Mouse (Mus musculus) forebrain, embryonic 11.5 days (tissue): ENCODE data around the gene Lemd2. TPM values are rescaled to one million over a fixed set of nuclear protein-coding genes. Genes with fewer than 3 reads are reported as not detected.
A peak's percentile ranks its signal among the peaks of the same experiment; 100 is the strongest.
"Not testable (repeated sequence)": the region's sequence is repeated elsewhere in the genome, so short reads cannot be mapped to it uniquely, and the experiment has no call there.

Experiments
- ATAC-seq: fragments of 200-750 bp; cut with Nextera tagmentation; replicated peaks from 2 replicates; pipeline ENCODE4 v1.8.0; 2017; ENCODE audit warnings: moderate TSS enrichment; ENCODE audit not compliant: low FRiP score
- DNase-seq: peaks from one replicate; pipeline ENCODE4 v3.0.0-alpha.2; 2017; ENCODE audit warnings: low spot score
- H3K27ac ChIP-seq: fragments of 300-500 bp; sonication (generic); 2 replicates; pipeline ENCODE4 v1.5.1; 2014; ENCODE audit warnings: low read depth, low read length
- H3K27me3 ChIP-seq: fragments of 300-500 bp; sonication (generic); 2 replicates; pipeline ENCODE4 v1.6.1; 2014; ENCODE audit warnings: mild to moderate bottlenecking, low read length, mixed read lengths; ENCODE audit not compliant: control insufficient read depth, insufficient read depth
- H3K36me3 ChIP-seq: fragments of 300-500 bp; sonication (generic); 2 replicates; pipeline ENCODE4 v1.6.1; 2014; ENCODE audit warnings: mild to moderate bottlenecking, low read length, moderate library complexity, mixed read lengths; ENCODE audit not compliant: control insufficient read depth, insufficient read depth
- H3K4me1 ChIP-seq: fragments of 300-500 bp; sonication (generic); replicated peaks from 2 replicates; pipeline ENCODE4 v1.6.1; 2014; ENCODE audit warnings: low read length, mixed read lengths; ENCODE audit not compliant: control insufficient read depth, insufficient read depth
- H3K4me2 ChIP-seq: fragments of 300-500 bp; sonication (generic); 2 replicates; pipeline ENCODE4 v1.6.1; 2014; ENCODE audit warnings: low read depth, mild to moderate bottlenecking, low read length, moderate library complexity, mixed read lengths; ENCODE audit not compliant: severe bottlenecking
- H3K4me3 ChIP-seq: fragments of 300-500 bp; sonication (generic); 2 replicates; pipeline ENCODE4 v1.5.1; 2014; ENCODE audit warnings: low read depth, low read length
- H3K9ac ChIP-seq: fragments of 300-500 bp; sonication (generic); 2 replicates; pipeline ENCODE4 v1.6.1; 2014; ENCODE audit warnings: low read length
- H3K9me3 ChIP-seq: fragments of 300-500 bp; sonication (generic); 2 replicates; pipeline ENCODE4 v1.6.1; 2016; ENCODE audit warnings: low read length, mixed read lengths; ENCODE audit not compliant: control insufficient read depth
- WGBS: fragments of 180-500 bp; shearing (Covaris S2); extraction: QIAGEN DNeasy Blood & Tissue Kit; methylation state at CpG from one replicate; pipeline ENCODE4 v1.1.7; 2014; 5-methylcytosine and 5-hydroxymethylcytosine counted together
- polyA plus RNA-seq: library from polyadenylated mRNA; unstranded; fragments of >200 nt; fragmentation: Nextera tagmentation; extraction: Ambion mirVana; gene quantifications from 2 replicates; pipeline ENCODE4 v1.2.1, GENCODE M21; 2014

Gene Lemd2
- polyA plus RNA-seq, 1 experiment from 2014 or later: 18.1 TPM

DNA sequence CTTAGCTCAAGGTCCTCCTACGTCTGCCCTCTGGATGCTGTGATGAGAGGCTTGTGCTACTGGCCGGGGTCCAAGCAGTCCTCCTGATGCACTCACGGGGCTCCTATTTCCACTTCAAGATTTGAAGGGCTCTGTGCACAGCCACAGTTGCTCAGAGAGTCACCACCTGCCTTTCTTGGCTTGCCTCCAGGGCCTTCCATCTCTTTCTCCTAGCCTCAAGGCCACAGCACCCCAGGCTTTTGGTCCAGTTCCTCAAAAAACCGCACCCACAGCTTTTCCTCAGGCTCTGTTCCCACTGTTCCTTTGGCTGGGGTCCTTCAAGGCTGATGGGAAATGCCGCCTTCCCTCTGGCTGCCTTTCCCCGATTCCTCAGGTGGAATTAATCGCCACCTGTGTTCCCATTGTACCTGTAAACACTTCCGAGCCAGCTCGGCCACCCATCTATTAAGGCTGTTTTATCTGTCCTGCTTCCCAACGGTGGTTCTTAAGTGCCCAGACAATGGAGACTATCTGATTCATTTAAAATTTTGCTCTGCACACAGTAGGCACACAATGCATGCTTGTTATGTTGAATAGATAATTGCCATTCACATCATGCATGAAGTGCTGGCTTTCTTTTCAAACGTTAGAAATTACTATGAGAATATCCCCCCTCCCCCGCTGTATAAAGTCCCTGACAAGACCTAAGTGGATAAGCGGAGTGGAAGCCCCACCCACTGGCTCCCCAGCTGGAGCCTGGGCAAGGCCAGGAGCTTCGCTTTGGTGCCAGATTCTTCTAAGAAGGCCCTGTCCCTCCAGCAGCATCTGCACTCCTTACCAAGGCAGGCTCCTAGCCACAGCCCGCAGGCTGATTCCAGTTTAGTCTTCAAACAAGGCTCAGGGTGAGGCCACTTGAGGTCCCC lies 36.5 kb upstream of the Lemd2 start:
- no peak overlapping the region for H3K27ac ChIP-seq
- H3K27me3 ChIP-seq: no peaks in the 10 kb centered on the region
- ATAC-seq: peak; percentile 39

DNA sequence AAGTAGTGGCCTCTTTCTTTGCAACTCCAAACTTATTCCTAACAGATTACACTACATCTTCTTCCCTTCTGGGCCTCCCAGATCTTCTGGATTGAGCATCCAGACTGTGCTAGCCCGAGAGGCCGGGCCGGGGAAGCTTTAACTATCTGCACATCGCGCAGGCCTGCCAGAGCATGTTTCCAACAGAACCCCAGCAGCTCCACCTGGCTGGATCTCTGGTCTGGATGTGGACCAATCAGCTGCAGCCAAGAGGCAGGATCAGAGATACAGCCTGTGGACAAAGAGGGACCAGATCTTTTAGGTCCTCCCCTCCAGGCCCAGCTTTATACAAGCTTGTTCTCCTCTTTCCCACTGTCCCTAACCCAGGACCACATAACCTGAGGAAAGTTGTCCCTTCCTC lies 35.7 kb upstream of the Lemd2 start:
- Histone ChIP-seq H3K4me3 (no peak overlapping the region), H3K9ac (no peak overlapping the region), H3K27me3 (no peaks in the 10 kb centered on the region), H3K27ac (no peak overlapping the region), H3K36me3 (no peaks in the 10 kb centered on the region), H3K4me2 (no peak overlapping the region), H3K4me1 (peaks cover 12% of the 10 kb centered on the region), H3K9me3 (no peaks in the 10 kb centered on the region)
- WGBS: 92% methylated on average over 5 of the region's 5 CpGs
- ATAC-seq: no peak
- DNase-seq: no peak

More for the DNA sequence above, 36.5 kb upstream of the Lemd2 start:
- no peak overlapping the region for H3K9ac ChIP-seq
- H3K36me3 ChIP-seq: no peaks in the 10 kb centered on the region
- WGBS: 23% methylated on average over 15 of the region's 15 CpGs
- no peaks in the 10 kb centered on the region for H3K9me3 ChIP-seq
- peaks cover 12% of the 10 kb centered on the region for H3K4me1 ChIP-seq
- H3K4me2 ChIP-seq: no peak overlapping the region
- no peak overlapping the region for H3K4me3 ChIP-seq
- DNase-seq: no peak

DNA sequence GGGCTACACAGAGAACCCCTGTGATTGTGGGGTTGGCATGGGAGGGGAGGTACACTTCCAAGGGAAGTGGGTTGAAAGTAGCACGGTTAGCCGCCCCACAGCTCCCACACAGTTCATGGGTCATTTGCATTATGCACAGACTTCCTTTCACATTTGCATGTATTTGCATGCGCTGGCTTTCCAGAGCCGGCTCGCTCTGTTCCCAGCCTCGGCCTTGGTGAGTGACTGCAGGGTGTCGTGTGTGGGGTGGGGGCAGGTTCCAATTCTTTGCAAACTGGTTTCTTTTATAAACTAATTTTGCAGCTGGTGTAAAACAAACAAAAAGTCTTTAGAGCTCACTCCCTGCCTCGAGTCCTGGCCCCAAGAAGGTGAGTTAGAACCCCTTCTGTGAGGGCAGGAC lies 34.4 kb upstream of the Lemd2 start:
- H3K27me3 ChIP-seq: no peaks in the 10 kb centered on the region
- DNase-seq: no peak
- no peak overlapping the region for H3K27ac ChIP-seq
- no peaks in the 10 kb centered on the region for H3K36me3 ChIP-seq
- WGBS: 55% methylated on average over 8 of the region's 8 CpGs
- no peak for ATAC-seq
- peaks cover 12% of the 10 kb centered on the region for H3K4me1 ChIP-seq
- no peak overlapping the region for H3K9ac ChIP-seq
- no peaks in the 10 kb centered on the region for H3K9me3 ChIP-seq
- no peak overlapping the region for H3K4me3 ChIP-seq
- H3K4me2 ChIP-seq: no peak overlapping the region

DNA sequence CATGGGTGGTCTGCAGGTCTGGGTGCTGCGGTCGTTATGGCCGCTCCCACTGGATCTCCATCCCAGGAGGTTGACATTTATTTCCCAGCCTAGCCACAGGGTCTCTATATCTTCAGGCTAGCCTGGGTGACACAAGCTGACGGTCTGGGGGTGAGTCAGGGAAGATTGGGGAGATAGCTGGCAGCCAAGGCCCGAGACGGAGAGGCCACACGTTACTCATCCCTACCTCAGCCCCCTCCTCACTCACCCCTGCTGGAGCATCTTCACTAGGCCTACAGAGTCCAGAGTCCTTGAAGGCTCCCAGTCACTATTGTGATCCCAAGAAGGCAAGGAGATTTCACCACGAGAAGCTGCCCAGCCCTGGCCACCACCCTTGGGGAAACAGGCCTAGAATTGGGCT lies 33.5 kb upstream of the Lemd2 start:
- no peak overlapping the region for H3K4me2 ChIP-seq

DNA sequence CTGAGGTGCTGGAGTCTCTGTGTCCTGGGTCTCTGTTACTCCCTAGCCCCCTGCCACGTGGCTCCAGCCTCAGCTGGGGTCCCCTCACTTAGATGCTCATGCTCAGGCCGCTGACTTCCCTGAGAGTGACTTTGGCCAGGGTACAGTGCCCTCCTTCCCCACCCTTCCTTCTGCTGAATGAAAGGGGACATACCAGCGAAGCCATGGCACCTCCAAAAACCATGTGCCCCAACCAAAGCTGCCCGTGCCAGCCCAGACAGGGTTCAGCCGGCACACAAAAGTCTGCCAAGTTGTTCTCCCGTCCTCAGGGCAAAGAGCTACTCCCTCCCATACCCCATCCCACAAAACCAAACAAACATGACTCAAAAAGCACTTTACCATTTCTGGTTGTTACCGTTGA lies 29.0 kb upstream of the Lemd2 start:
- Histone ChIP-seq H3K9ac (no peak overlapping the region), H3K4me1 (0 out of 2 replicates have a peak, but pooled peaks cover under 1% of the 10 kb centered on the region), H3K4me2 (no peak overlapping the region), H3K27me3 (no peaks in the 10 kb centered on the region), H3K27ac (no peak overlapping the region), H3K4me3 (no peak overlapping the region), H3K9me3 (no peaks in the 10 kb centered on the region), H3K36me3 (no peaks in the 10 kb centered on the region)
- 79% methylated on average over 7 of the region's 7 CpGs for WGBS
- ATAC-seq: no peak
- no peak for DNase-seq

More for the DNA sequence above, 33.5 kb upstream of the Lemd2 start:
- Histone ChIP-seq H3K4me1 (peaks cover 10% of the 10 kb centered on the region), H3K9me3 (no peaks in the 10 kb centered on the region), H3K4me3 (no peak overlapping the region), H3K27ac (no peak overlapping the region), H3K9ac (no peak overlapping the region), H3K27me3 (no peaks in the 10 kb centered on the region), H3K36me3 (no peaks in the 10 kb centered on the region)
- DNase-seq: no peak
- WGBS: 77% methylated on average over 8 of the region's 8 CpGs
- no peak for ATAC-seq

DNA sequence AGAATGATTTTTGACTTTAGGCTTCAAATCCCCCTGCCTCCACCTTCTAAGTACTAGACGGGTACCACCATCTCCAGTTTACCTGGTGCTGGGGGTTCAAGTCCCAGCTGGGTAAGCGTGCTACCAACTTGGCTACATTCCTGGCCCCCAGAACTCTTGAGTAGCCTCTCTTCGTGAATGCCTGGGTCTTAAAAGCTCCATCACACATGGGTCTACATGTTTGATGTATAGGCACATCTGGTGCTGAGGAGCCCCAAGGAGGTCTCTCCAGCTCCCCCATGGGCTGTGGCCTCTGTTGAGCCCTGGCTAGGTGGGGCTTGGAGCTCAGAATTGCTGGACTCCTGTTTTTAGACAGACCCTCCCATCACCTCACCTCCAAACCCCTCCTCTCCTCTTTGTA lies 27.9 kb upstream of the Lemd2 start:
- H3K4me3 ChIP-seq: no peak overlapping the region
- no peak overlapping the region for H3K4me2 ChIP-seq
- no peak overlapping the region for H3K9ac ChIP-seq
- ATAC-seq (no peak), DNase-seq (no peak)
- WGBS: 85% methylated on average over 3 of the region's 3 CpGs
- H3K4me1 ChIP-seq: 0 out of 2 replicates have a peak, but pooled peaks cover 3% of the 10 kb centered on the region
- H3K27me3 ChIP-seq: no peaks in the 10 kb centered on the region
- no peaks in the 10 kb centered on the region for H3K9me3 ChIP-seq
- H3K36me3 ChIP-seq: no peaks in the 10 kb centered on the region
- H3K27ac ChIP-seq: no peak overlapping the region

DNA sequence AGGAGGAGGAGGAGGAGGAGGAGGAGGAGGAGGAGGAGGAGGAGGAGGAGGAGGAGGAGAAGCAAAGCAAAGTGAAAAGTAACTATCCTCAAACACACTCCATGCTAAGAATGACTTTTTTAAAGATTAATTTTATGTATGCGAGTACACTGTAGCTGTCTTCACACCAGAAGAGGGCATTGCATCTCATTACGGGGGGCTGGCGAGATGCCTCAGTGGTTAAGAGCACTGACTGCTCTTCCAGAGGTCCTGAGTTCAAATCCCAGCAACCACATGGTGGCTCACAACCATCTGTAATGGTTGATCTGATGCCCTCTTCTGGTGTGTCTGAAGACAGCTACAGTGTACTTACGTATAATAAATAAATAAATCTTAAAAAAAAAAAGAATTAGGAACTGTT lies 27.3 kb upstream of the Lemd2 start:
- 90% methylated on average over 4 of the region's 4 CpGs for WGBS
- not testable (repeated sequence) for DNase-seq, H3K4me1 ChIP-seq, H3K27ac ChIP-seq, H3K36me3 ChIP-seq, H3K27me3 ChIP-seq, ATAC-seq, H3K9me3 ChIP-seq, H3K4me3 ChIP-seq, H3K9ac ChIP-seq, H3K4me2 ChIP-seq

DNA sequence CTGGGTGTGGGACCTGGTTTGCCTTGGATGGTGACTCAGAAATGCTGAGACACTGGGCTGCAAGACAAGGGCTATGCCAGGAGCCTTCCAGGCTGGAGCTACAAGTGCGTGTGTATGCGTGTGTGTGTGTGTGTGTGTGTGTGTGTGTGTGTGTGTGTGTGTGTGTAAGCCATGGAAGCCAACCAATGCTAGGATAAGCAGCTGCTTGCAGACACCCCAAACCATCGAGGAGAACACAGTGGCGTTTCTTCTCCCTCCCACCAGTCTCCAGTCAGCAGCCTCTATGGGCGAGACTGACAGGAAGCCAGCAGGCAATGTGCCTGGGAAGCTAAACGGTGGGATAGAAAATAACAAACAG lies 26.9 kb upstream of the Lemd2 start:
- Histone ChIP-seq H3K27me3 (no peaks in the 10 kb centered on the region), H3K9ac (no peak overlapping the region), H3K27ac (no peak overlapping the region), H3K4me3 (no peak overlapping the region), H3K36me3 (no peaks in the 10 kb centered on the region), H3K9me3 (no peaks in the 10 kb centered on the region), H3K4me2 (no peak overlapping the region), H3K4me1 (0 out of 2 replicates have a peak, but pooled peaks cover 3% of the 10 kb centered on the region)
- DNase-seq: no peak
- WGBS: 74% methylated on average over 6 of the region's 6 CpGs
- no peak for ATAC-seq
